Mouse (Mus musculus): ENCODE results near the gene Tmem53.

DNA sequence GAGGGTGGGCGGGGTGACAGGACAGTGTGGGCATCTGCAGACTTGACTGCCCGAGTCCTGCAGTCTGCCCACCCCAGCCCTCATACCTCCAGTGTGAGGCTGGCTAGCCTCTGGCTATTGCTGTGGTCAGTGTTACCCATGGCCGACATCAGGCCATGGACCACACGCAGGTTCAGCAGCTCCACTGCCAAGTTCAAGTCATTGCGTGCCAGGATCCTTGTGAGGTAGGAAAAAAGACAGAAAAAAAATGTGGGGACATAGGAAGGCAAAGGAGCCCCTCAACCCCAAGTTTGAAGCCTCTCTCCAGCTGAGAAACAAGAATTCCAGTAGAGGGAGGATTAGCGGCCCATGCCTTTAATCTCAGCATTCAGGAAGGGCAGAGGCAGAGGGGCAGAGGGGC is 37.5 kb upstream of the Tmem53 start:
- TF ChIP-seq CTCF (IDR thresholded peaks at IDR 0.05; ENCODE audit: low read depth) = no peak
- TF ChIP-seq EP300 (optimal IDR thresholded peaks at IDR 0.05) = no peak
